Mouse (Mus musculus): ENCODE measurements around the gene Rnaset2b. TPM values are rescaled to one million over a fixed set of nuclear protein-coding genes. Genes with fewer than 3 reads are reported as not detected.
"Not testable (repeated sequence)": the region's sequence is repeated elsewhere in the genome, so short reads cannot be mapped to it uniquely, and the experiment has no call there.

Rnaset2b gene
- 287 and 291 TPM in 2 replicates for polyA plus RNA-seq (2015; fragmentation: Nextera tagmentation; extraction: Ambion mirVana)

GRCm38 (mm10) chr17:6970334-6970733 lies at the start of gene Rnaset2b:
TSS of gene Rnaset2b (plus strand) at chr17:6970634.
- H3K4me2 ChIP-seq; H3K9ac ChIP-seq; H3K4me3 ChIP-seq (replicated peaks); H3K4me1 ChIP-seq; H3K27me3 ChIP-seq; H3K9me3 ChIP-seq (replicated peaks); H3K36me3 ChIP-seq; H3K27ac ChIP-seq: not testable (repeated sequence)
- 83% methylated on average over 1 of the region's 8 CpGs for WGBS
- 0 out of 2 replicates have a peak, but pooled peaks have one; percentile 31 for ATAC-seq (replicated peaks; ENCODE audit: low FRiP score)

GRCm38 (mm10) chr17:6931625-6932024 lies 38.8 kb upstream of the Rnaset2b start:
- H3K4me3 ChIP-seq (replicated peaks); H3K4me1 ChIP-seq; H3K27ac ChIP-seq; H3K9me3 ChIP-seq (replicated peaks); ATAC-seq (replicated peaks; ENCODE audit: low FRiP score); H3K27me3 ChIP-seq; H3K36me3 ChIP-seq; H3K9ac ChIP-seq; H3K4me2 ChIP-seq: not testable (repeated sequence)
- WGBS = 96% methylated on average over 7 of the region's 7 CpGs

DNA sequence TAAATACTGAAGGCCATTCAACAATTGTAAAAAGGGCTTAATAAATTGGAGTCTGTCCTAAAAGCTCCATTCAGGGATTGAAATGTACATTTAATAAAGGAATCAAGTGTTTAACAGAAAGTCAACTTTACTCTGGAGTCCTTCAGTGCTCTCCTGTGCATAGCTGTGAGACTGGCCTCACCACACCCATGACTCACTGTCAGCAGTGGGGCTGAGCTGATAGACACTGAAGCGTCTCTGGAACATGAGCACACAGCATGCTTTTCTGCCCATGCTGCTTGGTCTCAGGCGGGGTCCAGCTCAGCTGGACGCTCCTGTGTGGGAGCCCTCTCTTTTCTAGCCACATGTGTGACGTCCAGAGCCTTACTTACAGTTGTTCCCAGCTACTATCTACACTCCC lies 27.9 kb upstream of the Rnaset2b start:
- ATAC-seq (replicated peaks; ENCODE audit: low FRiP score); H3K27ac ChIP-seq; H3K9me3 ChIP-seq (replicated peaks): not testable (repeated sequence)

DNA sequence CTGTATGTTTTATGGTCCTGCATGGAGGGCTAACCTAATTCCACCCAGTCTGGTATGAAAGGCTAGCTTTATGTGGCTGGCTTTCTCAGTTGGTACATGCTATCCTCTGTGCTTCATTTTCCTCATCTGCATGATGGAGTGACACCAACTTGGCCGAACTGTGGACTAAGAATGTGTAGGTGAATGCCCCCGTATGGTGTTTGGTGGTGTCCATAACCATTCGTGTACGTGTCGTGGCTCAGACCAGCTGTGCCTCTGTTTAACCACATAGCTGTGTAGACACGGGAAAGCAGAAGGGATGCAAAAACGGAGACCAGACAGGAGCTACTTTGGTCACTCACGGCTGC lies 22.8 kb upstream of the Rnaset2b start:
- WGBS = no CpG with 5 or more reads among the region's 8 CpGs
- ATAC-seq (replicated peaks; ENCODE audit: low FRiP score) = peak; percentile 12; the same call in 1 of the 2 replicates
- not testable (repeated sequence) for H3K9ac ChIP-seq; H3K27me3 ChIP-seq; H3K4me1 ChIP-seq; H3K9me3 ChIP-seq (replicated peaks); H3K36me3 ChIP-seq
- Histone ChIP-seq H3K27ac (peak overlapping the region; percentile 95; the same call in 1 of the 2 replicates), H3K4me3 (replicated peaks) (peak overlapping the region; percentile 62), H3K4me2 (peak overlapping the region; percentile 69)

More for the DNA sequence above, 27.9 kb upstream of the Rnaset2b start:
- H3K9ac ChIP-seq; H3K4me2 ChIP-seq; H3K36me3 ChIP-seq; H3K4me1 ChIP-seq; H3K27me3 ChIP-seq; H3K4me3 ChIP-seq (replicated peaks): not testable (repeated sequence)
- WGBS = no CpG with 5 or more reads among the region's 4 CpGs

DNA sequence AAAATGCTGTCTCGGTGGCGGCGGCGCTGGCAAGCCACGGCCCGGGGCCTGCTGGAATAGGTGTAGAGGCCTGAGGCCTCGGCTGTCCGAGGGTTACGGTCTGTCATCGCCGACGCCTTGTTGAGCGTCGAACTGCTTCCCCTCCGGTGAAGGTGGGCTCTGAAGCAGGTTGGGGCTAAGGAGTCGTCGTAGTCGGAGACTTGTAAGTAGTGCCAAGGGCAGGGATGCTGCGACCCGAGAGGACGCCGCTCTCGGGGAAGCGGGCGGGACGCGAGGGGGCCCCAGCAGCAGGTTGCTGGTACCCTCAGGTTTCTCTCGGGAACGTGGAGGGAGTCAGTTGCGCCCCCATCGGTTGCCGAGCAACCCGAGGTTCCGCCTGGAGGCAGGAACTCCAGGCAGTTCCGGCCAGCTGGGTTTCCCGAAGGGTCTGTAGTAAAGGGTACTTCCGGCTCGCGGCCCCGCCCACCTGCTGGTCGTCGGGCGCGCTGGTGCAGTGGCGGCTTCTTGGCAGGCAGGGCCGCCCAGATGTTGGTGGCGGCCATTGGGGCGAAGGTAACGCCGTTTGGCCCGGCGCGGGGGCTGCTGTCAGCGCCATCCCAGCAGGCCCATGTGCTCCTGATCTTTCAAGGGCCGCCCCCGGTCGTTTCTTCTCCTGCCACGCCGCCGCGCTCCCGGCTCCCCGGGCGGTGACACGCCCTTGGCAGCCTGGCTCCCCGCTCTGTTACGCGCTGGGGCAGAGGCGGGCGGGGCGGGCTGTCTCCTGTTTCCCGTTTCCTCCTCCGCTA lies 22.3 kb upstream of the Rnaset2b start, which contains the start of gene Rsph3b:
TSS of gene Rsph3b (minus strand) at position 699 of the 785 bp plus-strand sequence.
- Histone ChIP-seq H3K9ac (peak within 1 kb of the TSS; percentile 48), H3K27ac (peak within 1 kb of the TSS; percentile 95), H3K4me3 (replicated peaks) (peak within 1 kb of the TSS; percentile 62), H3K4me2 (peak within 1 kb of the TSS; percentile 69)
- not testable (repeated sequence) for H3K9me3 ChIP-seq (replicated peaks); H3K36me3 ChIP-seq; H3K27me3 ChIP-seq; H3K4me1 ChIP-seq
- ATAC-seq (replicated peaks; ENCODE audit: low FRiP score) = peak; percentile 97
- under 1% methylated on average over 67 of the region's 73 CpGs for WGBS

DNA sequence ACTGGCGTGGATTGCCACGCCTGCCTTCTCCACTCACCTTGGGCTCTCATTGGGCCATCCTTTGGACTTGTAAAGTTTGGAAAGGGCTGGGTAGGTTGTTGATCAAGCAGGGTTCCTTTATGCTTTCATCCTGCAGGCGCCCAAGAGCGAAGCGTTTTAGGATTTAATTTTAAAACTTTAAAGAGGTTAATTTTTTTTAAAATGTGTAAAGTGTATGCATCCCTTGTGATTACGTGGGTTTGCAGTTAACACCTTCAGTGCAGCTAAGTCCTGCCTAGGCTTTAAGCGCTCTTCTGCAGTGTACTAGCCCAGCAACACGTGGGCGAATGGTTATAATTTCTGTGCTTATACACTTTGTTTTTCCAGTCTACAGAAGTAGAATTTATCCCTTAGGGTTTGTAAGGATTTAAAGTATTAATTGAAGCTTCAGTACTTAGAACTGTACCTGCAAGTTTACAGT lies 21.6 kb upstream of the Rnaset2b start:
- 8% methylated on average over 9 of the region's 9 CpGs for WGBS
- peak; percentile 26 for ATAC-seq (replicated peaks; ENCODE audit: low FRiP score)
- not testable (repeated sequence) for H3K9me3 ChIP-seq (replicated peaks); H3K36me3 ChIP-seq; H3K4me1 ChIP-seq; H3K27me3 ChIP-seq
- peak overlapping the region; percentile 48; the same call in 1 of the 2 replicates for H3K9ac ChIP-seq
- H3K4me2 ChIP-seq = peak overlapping the region; percentile 69
- peak overlapping the region; percentile 95 for H3K27ac ChIP-seq
- H3K4me3 ChIP-seq (replicated peaks) = peak overlapping the region; percentile 62

- H3K4me1 ChIP-seq; H3K4me3 ChIP-seq (replicated peaks); H3K27me3 ChIP-seq; H3K27ac ChIP-seq; H3K9ac ChIP-seq; H3K36me3 ChIP-seq; ATAC-seq (replicated peaks; ENCODE audit: low FRiP score); H3K4me2 ChIP-seq; H3K9me3 ChIP-seq (replicated peaks): not testable (repeated sequence)
- 85% methylated on average over 7 of the region's 8 CpGs for WGBS
These were observed 11.6 kb upstream of the Rnaset2b start for GRCm38 (mm10) chr17:6958881-6959280.

DNA sequence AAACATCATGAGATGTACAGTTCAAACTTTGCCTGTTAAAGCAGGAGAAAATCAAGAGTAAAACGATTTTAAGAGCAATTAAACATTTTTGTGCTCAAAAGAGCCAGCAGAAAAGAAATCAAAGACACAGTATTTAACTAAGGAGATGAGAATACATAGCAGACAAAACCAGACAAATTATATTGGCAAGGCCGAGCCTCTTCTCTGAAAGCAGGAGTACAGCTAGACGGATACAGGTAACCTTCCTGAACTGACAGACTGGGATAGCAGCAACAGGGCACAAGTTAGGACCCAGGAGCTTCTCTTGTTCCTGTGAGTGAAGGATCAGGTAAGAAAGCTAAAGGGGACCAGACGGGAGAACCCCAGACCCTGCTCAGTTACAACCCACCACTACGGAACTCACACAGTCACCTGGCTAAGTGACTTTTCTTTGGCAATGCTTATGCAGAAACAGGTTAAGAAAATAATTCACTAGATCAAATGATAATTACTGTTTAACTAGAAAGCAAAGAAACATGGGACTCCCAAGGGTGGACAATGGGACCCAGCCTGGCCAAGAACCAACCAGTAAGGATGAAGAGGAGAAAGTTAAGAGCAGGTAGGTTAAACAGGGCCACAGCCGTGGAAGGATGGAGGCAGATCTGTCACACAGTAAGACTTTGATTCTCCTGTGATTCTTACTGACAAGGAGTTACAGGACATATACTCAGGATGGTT lies 10.7 kb upstream of the Rnaset2b start:
- not testable (repeated sequence) for H3K36me3 ChIP-seq
- 61% methylated on average over 5 of the region's 6 CpGs for WGBS

GRCm38 (mm10) chr17:6960349-6960748 lies 10.1 kb upstream of the Rnaset2b start:
- ATAC-seq (replicated peaks; ENCODE audit: low FRiP score); H3K9me3 ChIP-seq (replicated peaks); H3K27me3 ChIP-seq; H3K27ac ChIP-seq; H3K36me3 ChIP-seq; H3K4me1 ChIP-seq: not testable (repeated sequence)
- Histone ChIP-seq H3K4me2 (peak overlapping the region; percentile 51), H3K9ac (peak overlapping the region; percentile 23; the same call in 1 of the 2 replicates), H3K4me3 (replicated peaks) (peak overlapping the region; percentile 54)
- WGBS = under 1% methylated on average over 12 of the region's 12 CpGs

More for the DNA sequence above, 10.7 kb upstream of the Rnaset2b start:
- H3K27ac ChIP-seq; H3K27me3 ChIP-seq; ATAC-seq (replicated peaks; ENCODE audit: low FRiP score); H3K9me3 ChIP-seq (replicated peaks); H3K4me1 ChIP-seq; H3K9ac ChIP-seq: not testable (repeated sequence)
- H3K4me3 ChIP-seq (replicated peaks) = peak overlapping the region; percentile 54
- peak overlapping the region; percentile 51 for H3K4me2 ChIP-seq

- H3K4me1 ChIP-seq; ATAC-seq (replicated peaks; ENCODE audit: low FRiP score); H3K36me3 ChIP-seq; H3K27me3 ChIP-seq; H3K9me3 ChIP-seq (replicated peaks): not testable (repeated sequence)
- peak within 1 kb of the TSS; percentile 55 for H3K4me2 ChIP-seq
- under 1% methylated on average over 47 of the region's 51 CpGs for WGBS
- peak within 1 kb of the TSS; percentile 76 for H3K27ac ChIP-seq
- peak within 1 kb of the TSS; percentile 43; the same call in 1 of the 2 replicates for H3K9ac ChIP-seq
- H3K4me3 ChIP-seq (replicated peaks) = peak within 1 kb of the TSS; percentile 54
These were observed 9.7 kb upstream of the Rnaset2b start, which contains the start of gene Tagap1 for GRCm38 (mm10) chr17:6960776-6961175. TSS of gene Tagap1 (minus strand) at chr17:6961156.

GRCm38 (mm10) chr17:6961181-6962000 lies 9.0 kb upstream of the Rnaset2b start:
- not testable (repeated sequence) for H3K9ac ChIP-seq; H3K9me3 ChIP-seq (replicated peaks); H3K36me3 ChIP-seq; H3K27me3 ChIP-seq; H3K4me1 ChIP-seq
- WGBS = 0% methylated on average over 16 of the region's 48 CpGs
- H3K4me2 ChIP-seq = peak overlapping the region; percentile 55
- peak overlapping the region; percentile 72; the same call in 1 of the 2 replicates for H3K27ac ChIP-seq
- ATAC-seq (replicated peaks; ENCODE audit: low FRiP score) = peak; percentile 98
- H3K4me3 ChIP-seq (replicated peaks) = peak overlapping the region; percentile 54

Data from kidney, embryonic 15.5 days (tissue).